Mouse (Mus musculus) gastrocnemius, adult 18-20 months (tissue): ENCODE data around the gene Ube4b. TPM values are rescaled to one million over a fixed set of nuclear protein-coding genes. Genes with fewer than 3 reads are reported as not detected.
A peak's percentile ranks its signal among the peaks of the same experiment; 100 is the strongest.

Experiments
- DNase-seq: peaks from one replicate; pipeline ENCODE4 v3.0.0; 2021; ENCODE audit warnings: low spot score
- total RNA-seq, 2 experiments: library from RNA; stranded (reverse); gene quantifications; 2 replicates each; pipeline ENCODE4 v1.2.3; 2021

The Ube4b gene
- total RNA-seq, 2 experiments from 2014 or later = 31.7 to 35.5 TPM

- no peak for DNase-seq
Measured at GRCm38 (mm10) chr4:149340680-149341079, 85.9 kb downstream of the Ube4b start.

DNA sequence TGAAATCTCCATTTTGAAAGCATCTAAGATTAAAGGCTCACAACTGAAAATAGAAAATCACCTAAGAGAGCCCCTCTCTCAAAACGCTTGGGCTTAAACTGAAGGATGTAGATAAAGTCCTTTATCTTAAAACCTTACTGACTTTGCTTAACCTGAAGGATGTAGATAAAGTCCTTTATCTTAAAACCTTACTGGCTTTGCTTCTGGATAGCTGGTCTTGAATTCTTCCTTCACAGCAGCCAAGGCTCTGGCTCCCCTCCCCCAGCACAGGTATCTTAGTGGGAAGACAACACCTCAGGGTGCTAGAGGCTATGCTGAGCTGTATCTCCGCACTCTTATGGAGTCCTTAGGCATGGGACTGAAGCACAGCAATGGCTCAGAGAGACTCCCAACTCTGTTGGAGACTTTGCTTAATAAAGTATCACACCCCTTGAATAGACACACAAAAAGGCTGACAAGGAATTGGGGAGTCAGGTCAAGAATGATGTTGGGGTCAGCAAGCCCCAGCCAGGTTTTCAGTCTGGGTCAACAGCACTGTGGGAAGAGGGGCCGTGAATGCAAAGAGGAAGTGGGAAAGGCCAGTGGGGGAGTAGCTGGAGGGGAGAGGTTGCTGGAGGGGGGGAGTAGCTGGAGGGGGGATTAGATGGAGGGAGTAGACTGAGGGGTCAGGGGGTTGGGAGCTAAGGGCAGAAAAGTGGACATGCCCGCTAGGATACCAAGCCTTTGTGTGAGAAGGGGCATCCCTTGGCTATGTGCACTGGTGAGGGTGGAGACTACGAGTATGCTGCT lies 86.9 kb downstream of the Ube4b start:
- no peak for DNase-seq

DNA sequence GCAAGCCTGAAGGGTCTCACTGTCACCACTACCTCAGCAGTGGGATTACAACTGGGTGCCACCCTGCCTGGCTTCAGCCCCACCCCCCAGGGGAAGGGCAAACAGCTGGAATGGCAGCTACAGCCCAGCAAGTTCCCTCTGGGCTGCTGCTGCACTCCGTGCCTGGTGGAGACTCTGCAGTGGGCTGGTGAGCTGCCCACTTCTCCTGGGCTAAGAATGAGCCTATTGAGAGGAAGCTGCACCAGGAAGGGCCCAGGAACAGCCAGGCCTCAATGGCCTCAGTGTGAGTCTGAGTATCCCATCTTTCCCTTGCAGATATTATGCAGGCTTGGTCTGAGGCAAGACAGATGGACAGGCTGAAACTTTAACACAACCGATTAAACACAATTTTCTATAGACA lies 88.4 kb downstream of the Ube4b start:
- no peak for DNase-seq

DNA sequence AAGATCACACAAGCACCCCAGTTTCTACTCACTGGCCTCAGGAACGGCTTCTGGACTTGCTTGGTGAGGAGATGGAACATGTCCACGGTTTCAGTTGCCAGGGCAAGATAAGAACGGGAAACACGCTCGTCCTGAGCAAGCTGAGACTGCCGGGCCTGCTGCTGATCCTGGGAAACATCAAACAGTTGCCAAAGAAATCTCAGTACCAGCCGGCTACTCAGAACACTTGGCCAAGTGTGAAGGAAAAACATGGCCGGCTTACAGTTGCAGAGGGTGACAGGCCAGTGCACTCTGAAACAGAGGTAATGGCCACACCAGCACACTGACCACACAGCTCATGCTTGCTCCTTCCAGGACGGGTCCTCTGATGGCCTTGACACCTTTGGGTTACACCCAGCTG lies 89.2 kb downstream of the Ube4b start:
- peak; percentile 55 for DNase-seq

- DNase-seq = no peak
Measured at GRCm38 (mm10) chr4:149336302-149336701, 90.2 kb downstream of the Ube4b start.

GRCm38 (mm10) chr4:149334881-149335280 lies 91.7 kb downstream of the Ube4b start:
- DNase-seq = no peak

- DNase-seq = no peak
Measured at GRCm38 (mm10) chr4:149332726-149333125, 93.8 kb downstream of the Ube4b start.

GRCm38 (mm10) chr4:149330495-149330894 lies 96.1 kb downstream of the Ube4b start:
- DNase-seq = no peak

DNA sequence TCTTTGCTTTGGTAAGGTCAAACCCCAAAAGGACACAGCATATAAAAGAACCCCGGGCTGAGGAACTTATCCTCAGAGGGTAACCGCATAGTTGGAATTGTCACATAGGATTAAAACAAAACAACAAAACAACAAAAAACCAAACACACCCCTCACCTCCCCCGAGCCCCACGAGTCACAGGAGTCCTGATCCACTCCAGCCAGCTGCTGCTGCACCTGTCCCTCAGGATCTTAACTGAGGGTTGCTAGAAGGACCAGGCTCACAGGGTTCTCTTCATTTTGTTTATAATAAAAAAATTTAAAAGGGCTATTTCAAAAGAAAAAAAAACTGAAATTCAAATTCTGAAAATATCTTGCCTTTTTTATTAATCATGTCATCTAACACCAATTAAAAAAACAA lies 97.8 kb downstream of the Ube4b start:
- DNase-seq = no peak

GRCm38 (mm10) chr4:149327281-149327680 lies 99.3 kb downstream of the Ube4b start:
- DNase-seq = no peak

DNA sequence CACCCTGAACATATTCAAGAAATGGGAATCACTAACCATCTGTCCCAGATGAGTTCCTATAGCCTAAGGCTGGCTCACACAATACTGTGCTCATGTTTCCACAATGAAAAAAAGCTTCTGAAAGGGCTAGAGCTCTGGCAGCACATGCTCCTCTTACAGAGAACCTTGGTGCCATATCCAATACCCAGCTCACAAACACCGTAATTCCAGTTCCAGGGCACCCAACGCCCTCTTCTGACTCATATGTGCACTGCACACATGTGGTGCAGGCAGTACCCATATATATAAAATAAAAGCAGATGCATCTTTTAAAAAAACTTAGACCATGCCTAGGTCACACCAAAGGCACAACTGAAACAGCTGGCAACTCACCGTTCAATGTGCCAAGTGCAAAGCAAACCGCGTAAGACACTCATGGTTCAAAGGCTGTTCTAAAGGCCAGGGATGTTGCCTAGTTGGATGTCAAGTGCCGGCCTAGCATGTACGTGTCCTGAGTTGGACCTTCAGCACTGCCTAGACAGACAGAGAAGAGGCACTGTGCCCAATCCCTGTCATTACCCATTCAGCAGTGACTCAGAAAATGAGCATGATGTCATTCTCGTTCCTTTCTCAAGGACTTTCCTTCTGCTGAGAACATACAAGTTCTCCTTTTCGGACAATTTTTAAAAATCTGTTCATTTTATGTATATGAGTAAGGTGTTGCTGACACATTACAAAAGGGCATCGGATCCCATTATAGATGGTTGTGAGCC lies 101.0 kb downstream of the Ube4b start:
- no peak for DNase-seq

DNA sequence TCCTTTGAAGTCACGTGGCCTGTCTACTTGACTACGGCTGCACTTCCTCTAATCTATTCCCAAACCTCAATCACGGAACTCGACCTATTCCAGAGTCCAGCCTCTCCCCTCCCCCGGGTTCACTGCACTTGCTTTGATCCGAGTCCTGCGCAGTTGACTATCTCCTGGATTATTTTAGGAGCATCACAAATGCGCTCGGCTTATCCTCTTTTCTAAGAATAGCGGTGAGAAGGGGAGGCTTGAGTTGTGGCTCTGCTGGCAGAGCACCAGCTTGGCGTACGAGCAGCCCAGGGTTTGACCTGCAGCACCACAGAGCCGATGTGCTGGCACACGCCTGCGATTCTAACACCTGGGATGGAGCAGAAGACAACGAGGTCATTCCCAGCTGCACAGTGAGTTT lies 102.8 kb downstream of the Ube4b start:
- DNase-seq = peak; percentile 73

DNA sequence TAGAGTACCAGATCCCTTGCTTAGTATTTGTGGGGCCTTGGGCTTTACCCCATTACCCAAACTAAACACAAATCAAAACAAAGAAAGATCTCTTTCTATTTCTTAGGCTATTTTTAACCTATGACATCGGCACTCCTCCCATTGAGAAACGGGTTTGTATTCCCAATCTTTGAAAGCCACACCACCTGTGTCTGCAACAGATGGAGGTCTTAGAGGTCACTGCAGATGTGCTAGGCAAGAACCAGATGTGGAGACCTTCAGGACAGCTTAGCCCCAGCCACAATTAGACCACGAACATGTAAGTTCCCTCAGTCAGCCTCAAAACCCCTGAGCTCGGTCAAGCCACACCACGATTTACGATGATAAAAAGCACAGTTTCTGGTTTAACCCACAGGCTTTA lies 103.8 kb downstream of the Ube4b start:
- DNase-seq = no peak

DNA sequence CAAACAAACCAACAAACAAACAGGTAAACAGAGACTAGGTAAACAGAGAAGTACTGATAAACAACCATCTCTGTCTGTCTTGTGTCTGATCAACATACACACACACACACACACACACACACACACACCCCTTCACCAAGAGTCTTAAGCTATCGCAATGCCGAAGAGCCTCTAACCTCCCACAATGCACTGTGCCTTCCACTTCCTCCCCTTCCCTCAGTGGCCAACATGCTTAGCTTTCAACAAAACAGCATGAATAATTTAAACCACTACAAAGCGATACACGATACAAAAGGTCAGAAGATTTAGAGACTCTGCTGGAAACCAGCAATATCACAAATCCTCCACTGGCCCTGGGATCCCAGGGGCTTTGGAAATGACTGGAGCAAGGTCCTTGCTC lies 104.3 kb downstream of the Ube4b start:
- DNase-seq = no peak

GRCm38 (mm10) chr4:149319088-149319487 lies 107.5 kb downstream of the Ube4b start:
- no peak for DNase-seq

GRCm38 (mm10) chr4:149317387-149317786 lies 109.2 kb downstream of the Ube4b start:
- no peak for DNase-seq

DNA sequence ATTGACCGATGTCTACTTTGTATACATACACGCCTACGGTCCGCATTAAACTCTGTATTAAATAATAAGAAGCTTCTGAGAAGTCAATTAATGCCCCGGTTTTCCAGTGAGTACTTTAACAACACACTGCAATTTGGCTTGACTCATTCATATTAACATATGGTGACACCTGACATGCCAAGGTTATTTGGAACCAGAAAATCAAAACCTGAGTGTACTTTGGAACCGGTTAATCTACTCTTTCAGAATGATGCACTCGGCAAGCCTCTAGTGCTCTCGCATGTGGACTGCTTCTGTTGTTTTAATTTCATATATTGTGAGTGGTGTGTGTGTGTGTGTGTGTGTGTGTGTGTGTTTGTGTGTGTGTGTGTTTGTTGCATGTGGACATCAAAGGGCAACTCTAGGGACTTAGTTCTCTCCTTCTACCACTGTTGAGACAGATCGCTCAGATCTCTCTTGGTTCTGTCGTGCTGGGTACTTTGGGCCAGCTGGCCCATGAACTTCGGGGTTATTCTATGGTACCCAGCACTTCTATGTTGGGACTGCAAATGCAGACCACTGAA lies 112.2 kb downstream of the Ube4b start:
- no peak for DNase-seq

DNA sequence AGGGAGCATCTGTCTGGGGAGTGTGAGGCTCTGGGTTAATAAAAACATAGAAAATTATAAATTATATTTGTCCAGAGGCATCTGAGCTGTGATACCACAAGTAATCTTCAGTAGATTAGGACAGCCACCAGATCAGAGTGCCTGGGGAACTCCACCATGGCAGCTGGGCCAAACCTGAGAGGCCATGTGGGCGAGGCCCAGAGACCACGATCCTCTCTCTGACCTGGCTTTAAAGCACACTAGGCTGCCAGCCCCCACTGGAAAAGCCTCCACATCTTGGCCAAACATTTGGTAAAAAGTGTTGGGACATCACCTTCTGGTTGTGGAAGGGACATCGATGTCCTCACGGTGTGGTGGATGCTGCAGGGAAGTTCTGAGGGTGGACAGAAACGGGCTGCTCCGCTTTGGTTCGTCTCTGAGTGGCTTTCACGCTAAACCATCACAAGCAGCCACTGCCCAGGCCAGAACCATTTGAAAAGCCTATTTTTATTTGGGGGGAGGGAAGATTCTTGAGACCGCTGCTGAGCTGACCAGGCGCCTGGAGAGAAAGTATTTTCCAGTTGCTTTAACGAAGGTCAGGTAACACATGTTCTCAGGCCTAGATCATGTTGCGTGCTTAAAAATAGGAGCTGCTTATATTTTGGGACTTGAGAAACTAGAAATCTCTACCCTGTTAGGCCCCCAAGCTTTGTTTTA lies 112.8 kb downstream of the Ube4b start:
- DNase-seq = peak; percentile 54

- peak; percentile 40 for DNase-seq
Measured at GRCm38 (mm10) chr4:149311996-149312395, 114.6 kb downstream of the Ube4b start.

GRCm38 (mm10) chr4:149308491-149308820 lies 118.1 kb downstream of the Ube4b start:
- no peak for DNase-seq

- DNase-seq = peak; percentile 99
Measured at GRCm38 (mm10) chr4:149307596-149308490, 118.7 kb downstream of the Ube4b start, which contains the start of gene Kif1b. TSS of gene Kif1b (minus strand) at chr4:149307693.
